In genomic region chr5:16802726-16803125, GRCm38 (mm10) we compare ENCODE assay signal across 29 mouse cellular contexts. TPM values are rescaled to one million over a fixed set of nuclear protein-coding genes. Genes with fewer than 3 reads are reported as not detected.
DNase-seq lines count a peak whose midpoint lies in the region; ATAC-seq and TF ChIP-seq lines count a peak whose summit lies in the region.
"Had no signal": no experiment of that assay in that cellular context is flagged by ENCODE, and none has a peak within 500 bp of the region (broad histone marks: within the 10 kb centered on the region; RNA-seq: fewer than 3 reads in every experiment).

No protein-coding gene starts in this region.

- no peaks in the 10 kb centered on the region for H3K4me1 ChIP-seq in embryonic facial prominence, embryonic 14.5 days (ENCODE audit: control insufficient read depth, insufficient read depth, low read length)
- H3K4me1 ChIP-seq in embryonic facial prominence, embryonic 10.5 days = no peaks in the 10 kb centered on the region
- H3K4me1 ChIP-seq in lung, postnatal 0 days (ENCODE audit: insufficient read depth, low read depth, low read length) = no peaks in the 10 kb centered on the region
- no peaks in the 10 kb centered on the region for H3K4me1 ChIP-seq in limb, embryonic 14.5 days (ENCODE audit: control insufficient read depth, insufficient read depth, low read length)
- H3K4me1 ChIP-seq: embryonic facial prominence, embryonic 15.5 days; forebrain, embryonic 12.5 days; hindbrain, embryonic 12.5 days; hindbrain, embryonic 15.5 days had no signal

- no peak overlapping the region for H3K9ac ChIP-seq in embryonic facial prominence, embryonic 14.5 days (ENCODE audit: low read depth, low read length)
- no peak overlapping the region for H3K9ac ChIP-seq in lung, postnatal 0 days (replicated peaks; ENCODE audit: low read depth)
- H3K9ac ChIP-seq in limb, embryonic 14.5 days (ENCODE audit: low read depth, low read length, severe bottlenecking) = no peak overlapping the region
- H3K9ac ChIP-seq: embryonic facial prominence, embryonic 15.5 days; forebrain, embryonic 12.5 days; hindbrain, embryonic 12.5 days; hindbrain, embryonic 15.5 days had no signal

- TF ChIP-seq EP300 in lung, postnatal 0 days (IDR thresholded peaks at IDR 0.05) = no peak

- no peaks in the 10 kb centered on the region for H3K27me3 ChIP-seq in embryonic facial prominence, embryonic 14.5 days (replicated peaks; ENCODE audit: control insufficient read depth, insufficient read depth, low read length)
- H3K27me3 ChIP-seq in embryonic facial prominence, embryonic 10.5 days (replicated peaks; ENCODE audit: low read depth, poor library complexity, severe bottlenecking) = no peaks in the 10 kb centered on the region
- no peaks in the 10 kb centered on the region for H3K27me3 ChIP-seq in lung, postnatal 0 days (replicated peaks; ENCODE audit: insufficient read depth, low read length)
- no peaks in the 10 kb centered on the region for H3K27me3 ChIP-seq in limb, embryonic 14.5 days (ENCODE audit: control insufficient read depth, insufficient read depth, low read length)
- H3K27me3 ChIP-seq: CH12.LX; embryonic facial prominence, embryonic 15.5 days; forebrain, embryonic 12.5 days; hindbrain, embryonic 12.5 days; hindbrain, embryonic 15.5 days had no signal

- WGBS in embryonic facial prominence, embryonic 14.5 days = 51% methylated on average over 4 of the region's 4 CpGs
- WGBS in embryonic facial prominence, embryonic 10.5 days = 81% methylated on average over 4 of the region's 4 CpGs
- WGBS in lung, postnatal 0 days = 75% methylated on average over 4 of the region's 4 CpGs
- WGBS in limb, embryonic 14.5 days = 51% methylated on average over 4 of the region's 4 CpGs

- H3K4me2 ChIP-seq in embryonic facial prominence, embryonic 14.5 days (ENCODE audit: low read depth, low read length) = no peak overlapping the region
- no peak overlapping the region for H3K4me2 ChIP-seq in lung, postnatal 0 days (replicated peaks; ENCODE audit: low read depth, low read length)
- no peak overlapping the region for H3K4me2 ChIP-seq in limb, embryonic 14.5 days (replicated peaks; ENCODE audit: low read depth, low read length, severe bottlenecking)
- H3K4me2 ChIP-seq: embryonic facial prominence, embryonic 15.5 days; forebrain, embryonic 12.5 days; heart, embryonic 11.5 days; hindbrain, embryonic 12.5 days; hindbrain, embryonic 15.5 days had no signal

- no peak overlapping the region for H3K4me3 ChIP-seq in embryonic facial prominence, embryonic 14.5 days (ENCODE audit: low read depth, low read length)
- H3K4me3 ChIP-seq in embryonic facial prominence, embryonic 10.5 days = no peak overlapping the region
- H3K4me3 ChIP-seq in lung, postnatal 0 days (ENCODE audit: low read depth, low read length) = no peak overlapping the region
- no peak overlapping the region for H3K4me3 ChIP-seq in limb, embryonic 14.5 days (replicated peaks; ENCODE audit: low read length)
- H3K4me3 ChIP-seq: embryonic facial prominence, embryonic 15.5 days; forebrain, embryonic 12.5 days; hindbrain, embryonic 12.5 days; hindbrain, embryonic 15.5 days had no signal

- no peaks in the 10 kb centered on the region for H3K9me3 ChIP-seq in embryonic facial prominence, embryonic 14.5 days (ENCODE audit: control insufficient read depth, low read length)
- no peaks in the 10 kb centered on the region for H3K9me3 ChIP-seq in embryonic facial prominence, embryonic 10.5 days
- no peaks in the 10 kb centered on the region for H3K9me3 ChIP-seq in lung, postnatal 0 days (ENCODE audit: low read length)
- H3K9me3 ChIP-seq in limb, embryonic 14.5 days (ENCODE audit: control insufficient read depth, low read length) = no peaks in the 10 kb centered on the region
- H3K9me3 ChIP-seq: embryonic facial prominence, embryonic 15.5 days; forebrain, embryonic 12.5 days; G1E; hindbrain, embryonic 12.5 days; hindbrain, embryonic 15.5 days had no signal

- ATAC-seq in embryonic facial prominence, embryonic 14.5 days (ENCODE audit: low read depth) = 0 out of 2 replicates have a peak, but pooled peaks have one; percentile 18
- no peak for ATAC-seq in lung, postnatal 0 days
- 0 out of 2 replicates have a peak, but pooled peaks have one; percentile 37 for ATAC-seq in limb, embryonic 14.5 days (ENCODE audit: low FRiP score, low read depth)
- ATAC-seq: forebrain, embryonic 16.5 days; intestine, postnatal 0 days had no signal

- H3K36me3 ChIP-seq in embryonic facial prominence, embryonic 14.5 days (ENCODE audit: control insufficient read depth, insufficient read depth, low read length) = no peaks in the 10 kb centered on the region
- H3K36me3 ChIP-seq in embryonic facial prominence, embryonic 10.5 days (replicated peaks) = no peaks in the 10 kb centered on the region
- H3K36me3 ChIP-seq in lung, postnatal 0 days (ENCODE audit: insufficient read depth, low read length) = no peaks in the 10 kb centered on the region
- H3K36me3 ChIP-seq in limb, embryonic 14.5 days (ENCODE audit: control insufficient read depth, insufficient read depth, low read length) = no peaks in the 10 kb centered on the region
- H3K36me3 ChIP-seq: embryonic facial prominence, embryonic 15.5 days; forebrain, embryonic 12.5 days; G1E; hindbrain, embryonic 12.5 days; hindbrain, embryonic 15.5 days had no signal

- DNase-seq in embryonic facial prominence, embryonic 14.5 days (ENCODE audit: low spot score) = peak; percentile 72
- no peak for DNase-seq in embryonic facial prominence, embryonic 10.5 days (ENCODE audit: low spot score)
- peak; percentile 8 for DNase-seq in lung, postnatal 0 days (ENCODE audit: low spot score)
- DNase-seq in lung, postnatal 25 days (ENCODE audit: low spot score) = no peak
- peak; percentile 72 for DNase-seq in limb, embryonic 14.5 days (ENCODE audit: low spot score)
- DNase-seq in lung, postnatal 10 days = no peak
- DNase-seq: adrenal gland, adult 8-10 months; adrenal gland, postnatal 36 days; B cell, adult 2 months; cerebellum, adult 11-12 months; cerebellum, adult 8-10 months; cerebellum, postnatal 10 days; cerebellum, postnatal 36 days; embryo, embryonic 11 days; gastrocnemius, postnatal 10 days; gastrocnemius, postnatal 36 days had no signal

- no peak for TF ChIP-seq CTCF in lung, postnatal 0 days (IDR thresholded peaks at IDR 0.05)

- H3K27ac ChIP-seq in embryonic facial prominence, embryonic 14.5 days (replicated peaks; ENCODE audit: low read depth, low read length) = no peak overlapping the region
- H3K27ac ChIP-seq in embryonic facial prominence, embryonic 10.5 days (replicated peaks) = no peak overlapping the region
- no peak overlapping the region for H3K27ac ChIP-seq in lung, postnatal 0 days (ENCODE audit: low read length)
- H3K27ac ChIP-seq in limb, embryonic 14.5 days (replicated peaks; ENCODE audit: low read depth, low read length) = no peak overlapping the region
- H3K27ac ChIP-seq: embryonic facial prominence, embryonic 15.5 days; forebrain, embryonic 12.5 days; hindbrain, embryonic 12.5 days; hindbrain, embryonic 15.5 days had no signal

- no peak for TF ChIP-seq POLR2A in limb, embryonic 14.5 days (IDR thresholded peaks at IDR 0.05; ENCODE audit: borderline replicate concordance, extremely low read depth, insufficient read depth, insufficient read length)

RNA-seq across cellular contexts. Expression of gene Gm28710, which starts 11.1 kb away (rescaled TPM):
- polyA plus RNA-seq in embryonic facial prominence, embryonic 14.5 days (2014; fragmentation: Nextera tagmentation; extraction: Ambion mirVana) = 0.07 and 0.58 TPM in 2 replicates
- 0.05 TPM in 1 of 2 replicates, not detected in the other for polyA plus RNA-seq in embryonic facial prominence, embryonic 10.5 days (2016; fragmentation: Nextera tagmentation; extraction: Ambion mirVana)
- polyA plus RNA-seq in lung, postnatal 0 days (2015; fragmentation: Nextera tagmentation; extraction: Ambion mirVana) = 0.07 and 0.24 TPM in 2 replicates
- 0.01 and 0.04 TPM in 2 replicates for polyA plus RNA-seq in limb, embryonic 14.5 days (2012; rRNA removed)
- polyA plus RNA-seq in limb, embryonic 14.5 days (2014; fragmentation: Nextera tagmentation; extraction: Ambion mirVana) = not detected in 2 replicates
- polyA plus RNA-seq: cortical plate, adult 2 months; embryonic facial prominence, embryonic 11.5 days; forebrain, embryonic 12.5 days; forebrain, embryonic 16.5 days; G1E; heart, embryonic 11.5 days; heart, embryonic 14.5 days; heart, postnatal 0 days; hindbrain, embryonic 12.5 days; hindbrain, embryonic 15.5 days had no signal

Comparison
In these comparisons a context has a peak if more than half of its experiments do, and no peak if none do; other contexts are left out.
1. DNase-seq: peak in embryonic facial prominence, embryonic 14.5 days (single experiment), lung, postnatal 0 days (single experiment) and limb, embryonic 14.5 days (single experiment); none in embryonic facial prominence, embryonic 10.5 days (single experiment), lung, postnatal 25 days (single experiment) and lung, postnatal 10 days (single experiment).